Mouse (Mus musculus) heart, postnatal 4 days (tissue): ENCODE measurements at regions not wholly inside any gene's neighbourhood (a gene's known extent, or its start where the extent isn't known, plus 50 kb on each side); places are given as distances from the start of the nearest gene placed in this dataset.

Experiments
- DNase-seq: peaks from one replicate; pipeline ENCODE4 v3.0.0; 2021

DNA sequence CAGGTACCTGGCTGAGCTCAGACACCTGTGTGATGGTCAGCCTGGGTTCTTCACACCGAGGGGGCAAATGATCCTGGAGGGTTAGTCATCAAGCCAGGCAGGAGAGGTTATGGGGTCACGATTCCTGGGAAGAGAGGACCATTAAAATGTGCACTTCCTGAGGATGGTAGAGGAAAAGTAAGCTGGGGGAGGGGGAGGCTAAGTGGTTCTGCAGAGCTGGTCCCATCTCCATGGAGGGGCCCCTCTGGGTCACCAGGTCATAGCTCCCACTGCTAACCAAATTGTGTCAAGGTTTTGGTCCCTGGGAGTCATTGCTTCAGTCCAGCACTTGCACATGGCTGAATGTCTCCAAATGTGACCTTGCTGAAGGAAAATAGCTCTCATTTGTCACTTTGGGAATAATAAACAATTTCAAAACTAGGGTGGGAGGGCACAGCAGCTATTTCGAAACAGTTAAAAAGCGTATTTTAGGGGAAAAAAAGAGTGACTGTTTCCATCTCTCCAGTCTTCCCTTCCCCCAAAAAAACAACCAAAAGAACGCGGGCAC is 395.5 kb downstream of the Wdr11 start:
- DNase-seq = no peak

DNA sequence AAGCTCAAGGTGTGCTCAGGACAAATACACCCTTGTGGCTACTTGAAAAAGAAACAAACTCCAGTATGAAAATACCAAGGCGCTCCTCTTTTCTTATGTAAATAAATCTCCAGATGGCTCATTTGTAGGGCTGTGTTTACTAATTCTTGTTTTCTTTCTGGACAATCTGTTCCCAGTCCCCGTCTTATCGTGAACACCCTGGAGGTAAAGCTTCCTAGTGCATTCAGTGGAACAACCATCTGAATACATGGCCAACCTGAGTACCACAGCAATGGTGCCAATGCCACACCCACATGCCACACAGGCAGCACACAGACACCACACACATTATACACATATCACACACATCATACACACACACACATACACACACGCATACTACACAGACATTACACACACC is 396.1 kb downstream of the Wdr11 start:
- DNase-seq = no peak

DNA sequence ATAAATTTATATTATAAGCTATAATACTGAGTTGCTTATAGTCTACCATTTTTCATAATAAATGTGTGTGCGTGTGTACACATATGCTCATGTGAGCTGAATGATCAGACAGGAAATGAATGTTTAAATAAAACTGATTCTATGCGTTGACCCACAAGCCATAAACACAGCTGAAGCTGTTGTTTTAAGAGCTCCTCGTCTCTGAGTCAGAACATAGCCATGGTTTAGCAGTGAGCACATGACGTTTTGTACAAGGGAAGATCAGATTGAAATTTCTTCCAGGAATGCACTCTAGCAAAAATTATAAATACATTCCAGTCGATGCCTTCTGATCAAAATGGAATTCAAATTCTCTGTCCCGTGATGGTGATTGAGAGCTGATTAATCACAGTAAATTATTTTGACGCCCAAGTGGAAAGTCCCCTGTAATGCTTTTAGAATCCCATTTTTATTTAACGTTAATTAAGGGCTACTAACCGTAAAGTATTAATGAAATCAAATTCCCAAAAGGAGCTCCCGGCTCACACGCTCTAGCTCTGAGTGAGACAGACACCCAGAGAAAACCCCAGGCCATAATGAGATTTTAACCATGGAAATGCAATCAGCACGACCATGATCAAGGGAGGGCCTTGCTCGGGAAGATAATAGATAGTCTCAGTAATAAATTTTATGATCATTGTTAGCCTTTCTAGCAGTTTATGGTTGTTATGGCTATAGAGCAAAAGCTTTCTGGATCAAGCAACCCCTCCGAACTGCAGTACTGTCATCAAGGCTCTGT is 402.0 kb downstream of the Wdr11 start:
- DNase-seq = no peak

DNA sequence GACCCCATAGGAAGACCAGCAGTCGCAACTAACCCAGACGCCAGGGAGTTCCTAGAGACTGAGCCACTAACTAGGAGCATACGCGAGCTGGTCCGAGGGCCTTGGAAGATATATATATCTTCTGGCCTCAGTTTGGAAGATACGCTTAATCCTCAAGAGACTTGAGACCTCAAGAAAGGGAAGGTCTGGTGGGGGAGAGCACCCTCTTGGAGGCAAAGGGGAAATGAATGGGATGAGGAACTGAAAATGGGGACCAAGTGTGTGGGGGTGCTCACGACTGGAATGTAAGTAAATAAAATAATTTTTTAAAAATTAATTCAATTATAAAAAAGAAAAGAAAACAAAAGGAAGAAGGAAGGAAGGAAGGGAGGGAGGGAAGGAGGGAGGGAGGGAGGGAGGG is 403.9 kb downstream of the Wdr11 start:
- DNase-seq = no peak

DNA sequence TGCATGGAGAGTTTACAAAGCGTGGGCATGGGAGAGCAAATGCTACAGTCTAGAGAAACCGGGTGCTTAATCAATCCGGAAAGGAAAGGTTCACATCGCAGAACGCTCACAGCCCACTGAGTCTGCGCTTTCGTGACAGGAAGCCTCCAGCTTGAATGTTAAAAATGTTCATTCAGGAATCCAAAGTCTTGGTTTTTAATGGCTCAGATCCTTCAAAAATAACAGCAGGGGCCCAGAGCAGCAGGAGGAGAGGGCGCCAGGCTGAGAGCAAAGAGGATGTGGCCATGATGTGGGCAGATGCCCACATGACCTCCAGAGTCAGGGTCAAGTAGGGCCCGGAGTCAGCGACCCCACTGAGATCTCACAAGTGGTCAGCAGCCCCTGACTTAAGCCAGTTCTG is 409.4 kb downstream of the Wdr11 start:
- no peak for DNase-seq

DNA sequence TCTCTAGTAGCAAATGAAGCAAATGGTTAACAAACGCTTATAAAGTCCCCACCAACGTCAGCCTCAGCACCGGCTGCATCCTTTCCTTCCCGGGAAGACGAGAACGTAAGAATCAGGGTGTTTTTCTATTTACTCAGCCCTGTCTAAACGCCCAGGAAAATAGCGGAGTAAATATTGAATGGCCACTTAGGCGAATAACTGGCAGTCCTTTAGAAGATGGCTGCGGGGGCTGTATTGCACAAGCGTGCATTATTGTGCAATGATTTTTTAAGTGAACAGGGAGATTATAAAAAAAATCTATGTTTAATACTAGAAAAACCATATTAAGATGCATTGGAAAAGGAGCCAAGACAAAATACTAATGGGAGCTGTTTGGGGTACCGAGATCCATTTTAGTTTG is 410.3 kb downstream of the Wdr11 start:
- no peak for DNase-seq

DNA sequence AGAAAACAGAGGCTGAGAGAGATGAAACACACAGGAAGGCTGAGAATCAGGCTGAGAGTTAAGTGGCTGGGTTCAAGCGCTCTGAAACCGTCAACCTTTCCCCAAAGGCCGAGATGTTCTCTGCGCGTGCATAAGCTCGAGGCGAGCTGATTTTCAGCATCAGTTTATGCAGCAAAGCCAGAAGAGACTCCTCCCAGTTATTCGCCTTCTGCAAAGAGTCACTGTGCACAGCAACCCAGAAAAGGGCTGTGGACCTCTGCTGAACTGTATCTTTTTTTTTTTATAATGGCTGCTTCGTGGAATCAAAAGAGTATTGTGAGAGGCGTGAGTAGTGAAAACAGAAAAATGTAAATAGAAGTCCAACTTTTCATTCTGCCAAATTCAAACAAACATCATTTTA is 413.7 kb downstream of the Wdr11 start:
- no peak for DNase-seq

DNA sequence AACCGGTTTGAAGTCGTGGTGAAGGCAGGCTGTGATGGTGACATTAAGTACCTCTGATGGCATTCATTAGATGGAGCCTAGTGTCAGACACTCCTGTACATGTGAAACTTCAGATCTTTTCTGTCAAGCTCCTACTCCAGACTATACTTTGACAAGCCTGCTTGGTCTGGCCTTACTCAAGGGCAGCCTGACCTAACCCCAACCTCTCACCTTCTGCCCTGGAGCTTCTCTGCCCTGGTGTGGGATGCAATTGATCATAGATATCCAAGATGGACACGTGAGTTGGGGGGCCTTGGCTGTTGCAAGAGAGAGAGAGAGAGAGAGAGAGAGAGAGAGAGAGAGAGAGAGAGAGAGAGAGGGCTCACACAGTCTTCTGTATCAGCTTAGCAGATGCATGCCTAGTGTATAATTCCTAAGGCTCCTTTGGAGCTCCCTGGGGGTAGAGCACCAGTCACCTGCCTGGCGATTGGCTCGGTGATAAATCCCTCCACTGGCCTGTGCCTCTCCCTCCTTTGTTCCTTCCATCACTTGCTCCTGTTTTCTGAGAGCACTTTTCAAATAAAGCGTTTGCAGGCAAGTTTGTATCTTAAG is 416.4 kb downstream of the Wdr11 start:
- no peak for DNase-seq

DNA sequence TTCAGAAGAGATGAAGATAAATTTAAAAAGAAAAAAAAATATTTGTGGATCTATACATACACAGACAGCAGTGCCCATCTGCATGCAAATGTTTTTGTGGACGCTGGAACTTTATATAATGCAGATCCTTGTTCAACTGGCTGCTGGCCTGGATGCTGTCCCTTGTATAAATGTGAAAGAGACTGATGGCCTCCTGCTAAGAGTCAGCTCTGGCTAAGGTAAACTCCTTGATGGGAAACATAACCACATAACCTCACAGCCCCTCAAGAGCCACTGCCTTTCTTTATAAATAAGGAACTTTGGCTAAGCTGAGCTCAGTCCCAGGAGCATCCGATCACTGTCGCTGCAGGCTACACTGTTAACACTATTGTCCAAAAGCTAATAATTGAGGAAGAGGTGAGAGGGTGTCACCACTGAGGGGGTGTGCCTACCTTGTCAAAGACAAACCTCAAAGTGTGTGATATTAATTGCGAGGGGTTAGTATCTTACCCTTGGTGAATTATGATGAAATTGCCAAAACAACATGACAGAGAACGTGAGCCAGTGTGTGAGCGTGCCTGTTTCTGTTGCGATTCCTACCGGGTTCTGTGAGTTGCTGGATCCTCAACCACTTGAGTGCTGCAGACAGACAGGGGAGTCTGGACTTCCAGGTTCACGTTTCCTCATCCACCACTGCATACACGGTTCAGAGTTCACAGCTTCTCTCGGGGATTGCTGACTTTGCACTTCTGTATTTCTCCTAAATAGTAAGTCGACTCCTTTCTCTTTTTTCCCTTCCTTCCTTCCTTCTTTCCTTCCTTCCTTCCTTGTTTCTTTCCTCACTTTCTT is 417.1 kb downstream of the Wdr11 start:
- no peak for DNase-seq

DNA sequence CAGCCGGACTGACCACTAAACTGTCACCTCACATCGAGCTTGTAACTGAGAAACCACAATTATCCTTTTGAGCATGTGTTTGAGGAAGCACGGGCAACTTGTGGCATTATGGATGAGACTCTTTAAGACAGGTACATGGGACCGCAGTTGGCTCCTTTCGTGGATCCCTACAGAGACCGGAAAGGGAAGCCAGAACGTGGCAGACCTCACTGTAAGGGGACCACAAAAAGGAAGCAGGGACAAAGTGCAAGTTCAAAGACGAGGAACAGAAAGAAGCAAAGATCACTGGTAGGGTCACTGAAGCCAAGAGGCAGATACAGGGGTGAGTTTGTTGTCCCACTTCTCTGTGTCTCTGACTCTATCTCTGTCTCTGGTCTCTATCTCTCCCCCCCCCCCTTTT is 420.4 kb downstream of the Wdr11 start:
- no peak for DNase-seq

DNA sequence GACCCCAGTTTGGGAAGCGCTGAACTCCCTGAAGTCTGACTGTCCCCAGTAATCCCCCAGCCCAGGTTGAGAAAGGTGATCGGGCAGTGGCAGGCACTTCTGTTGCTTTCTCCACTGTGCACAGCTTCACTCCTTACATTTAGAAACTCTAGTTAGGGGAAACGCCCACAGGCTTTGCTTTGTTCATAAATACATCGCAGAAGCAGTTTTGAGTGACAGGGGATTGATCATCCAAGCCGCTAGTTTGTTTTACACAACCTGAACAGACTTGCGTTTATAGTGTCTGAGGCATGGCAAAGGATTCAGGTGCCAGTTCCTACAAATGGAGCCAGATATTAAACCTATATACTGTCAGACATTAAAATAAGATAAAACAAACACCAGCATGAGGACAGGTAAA is 421.4 kb downstream of the Wdr11 start:
- no peak for DNase-seq

DNA sequence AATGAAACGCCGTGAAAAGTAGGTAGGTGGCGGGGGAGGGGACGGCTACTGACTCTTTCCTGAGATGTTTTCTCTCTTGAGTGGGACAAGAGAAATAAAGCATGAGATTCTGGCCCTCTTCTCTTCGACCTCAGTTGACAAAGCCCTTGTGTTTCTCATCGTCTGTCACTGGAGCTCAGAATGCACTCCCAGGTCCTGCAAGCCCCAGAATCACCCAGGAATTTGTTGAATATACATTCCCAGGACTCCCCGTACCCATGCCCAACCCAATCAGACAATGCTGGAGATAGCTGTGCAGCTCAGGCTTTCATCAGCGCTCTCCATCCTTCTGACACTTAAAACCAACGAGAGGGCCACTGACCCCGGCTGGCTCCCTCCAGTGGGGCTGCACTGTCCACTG is 422.9 kb downstream of the Wdr11 start:
- no peak for DNase-seq

DNA sequence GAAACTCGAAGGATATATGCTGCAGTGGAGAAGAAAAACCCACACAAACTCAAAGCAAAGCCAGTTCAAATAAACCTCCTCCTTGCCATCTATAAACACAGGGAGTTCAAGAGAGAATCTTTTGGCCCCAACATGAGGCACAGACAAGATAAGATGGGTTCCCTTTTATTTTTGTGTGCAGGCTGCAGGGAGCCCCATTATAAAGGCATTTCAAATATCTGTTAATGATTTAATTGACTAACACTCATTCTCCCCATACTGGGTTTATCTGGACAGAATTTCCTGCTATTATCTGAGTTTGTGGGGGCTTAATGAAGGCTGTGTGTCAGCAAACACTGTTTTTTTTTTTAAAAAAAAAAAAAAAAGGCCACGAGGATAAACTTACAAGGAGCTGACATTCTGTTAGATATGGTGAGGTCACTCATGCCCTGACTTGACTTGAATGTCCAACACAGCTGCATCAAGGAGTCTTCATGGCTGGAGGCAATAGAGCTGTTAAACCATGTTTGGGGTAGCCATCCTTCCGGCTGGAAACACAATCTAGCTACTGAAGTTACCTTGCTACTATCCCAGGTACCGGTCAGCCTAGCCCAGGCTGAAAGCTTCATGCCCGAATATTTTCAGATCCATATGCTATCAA is 423.8 kb downstream of the Wdr11 start:
- no peak for DNase-seq

DNA sequence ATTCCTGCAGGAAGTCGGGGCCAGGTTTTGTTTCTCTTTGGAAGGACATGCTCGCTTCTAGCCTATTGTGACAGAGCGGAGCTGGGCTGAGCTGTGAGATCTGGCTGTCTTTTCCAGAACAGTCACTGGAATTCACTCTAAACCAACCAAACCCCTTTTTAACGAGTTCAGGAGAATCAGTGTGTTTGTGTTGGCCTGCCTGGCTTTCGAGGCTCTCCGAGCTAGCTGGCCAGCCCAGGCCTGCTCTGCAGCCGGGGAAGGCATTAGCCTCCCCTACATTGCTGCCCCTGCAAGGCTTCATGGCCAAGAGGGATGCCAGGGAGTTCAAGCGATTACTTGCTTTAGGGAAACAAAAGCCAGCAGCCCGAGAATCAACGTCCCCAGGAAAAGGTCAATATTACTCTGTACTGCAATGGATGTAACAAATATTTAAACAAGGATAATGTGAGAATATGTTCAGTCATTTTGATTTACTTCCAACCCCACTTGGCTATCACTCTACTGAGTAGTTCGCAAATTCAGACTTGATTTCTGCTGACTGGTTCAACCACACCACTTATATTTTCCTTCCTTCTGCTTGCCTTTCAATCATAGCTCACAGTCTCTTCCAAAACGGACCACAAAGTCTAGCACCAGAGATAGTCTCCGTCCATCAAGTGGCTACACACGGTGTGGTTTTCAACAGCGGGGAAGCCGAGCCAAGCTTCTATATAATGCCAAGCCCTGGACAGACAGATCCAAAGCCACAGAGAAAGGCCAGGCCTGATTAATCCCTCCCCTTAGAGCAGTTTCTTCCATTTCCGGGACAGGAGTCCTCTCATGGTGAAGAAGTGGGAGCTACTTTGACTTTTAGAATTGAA is 424.6 kb downstream of the Wdr11 start:
- peak; percentile 17 for DNase-seq

DNA sequence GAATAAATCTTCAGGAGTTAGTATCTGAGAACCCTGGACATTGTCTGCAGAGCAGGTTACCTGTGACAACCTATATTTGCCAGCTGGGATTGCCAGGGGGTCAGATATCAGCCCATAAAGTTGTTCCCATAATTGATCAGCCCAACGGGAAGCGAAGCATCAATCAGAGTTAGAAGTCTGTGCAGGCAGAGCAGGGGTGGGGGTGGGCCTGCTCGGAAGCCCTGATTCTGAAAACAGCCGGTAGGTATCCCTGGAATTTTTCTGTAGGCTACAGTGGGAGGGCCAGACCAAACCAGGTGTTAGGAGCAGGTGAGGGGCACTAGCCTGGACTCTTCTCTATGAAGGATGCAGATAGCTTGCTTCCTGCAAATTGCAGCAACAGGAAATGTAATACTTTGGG is 427.2 kb downstream of the Wdr11 start:
- DNase-seq = no peak

DNA sequence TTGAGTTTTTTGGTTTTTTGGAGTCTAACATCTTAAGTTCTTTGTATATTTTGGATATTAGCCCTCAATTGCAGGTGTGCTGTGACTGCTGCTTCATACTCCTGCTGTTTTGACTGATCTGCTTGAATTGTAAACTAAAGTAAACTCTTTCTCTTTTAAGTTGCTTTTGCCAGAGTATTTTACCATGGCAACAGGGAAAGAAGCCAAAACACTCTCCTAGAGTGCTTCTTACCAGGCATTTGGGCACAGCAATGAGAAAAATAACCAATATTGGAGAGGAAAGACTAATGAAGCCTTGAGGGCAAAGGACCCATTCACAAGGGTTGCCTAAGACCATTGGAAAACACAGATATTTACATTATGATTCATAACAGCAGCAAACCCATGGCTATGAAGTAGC is 437.3 kb downstream of the Wdr11 start:
- DNase-seq = no peak

DNA sequence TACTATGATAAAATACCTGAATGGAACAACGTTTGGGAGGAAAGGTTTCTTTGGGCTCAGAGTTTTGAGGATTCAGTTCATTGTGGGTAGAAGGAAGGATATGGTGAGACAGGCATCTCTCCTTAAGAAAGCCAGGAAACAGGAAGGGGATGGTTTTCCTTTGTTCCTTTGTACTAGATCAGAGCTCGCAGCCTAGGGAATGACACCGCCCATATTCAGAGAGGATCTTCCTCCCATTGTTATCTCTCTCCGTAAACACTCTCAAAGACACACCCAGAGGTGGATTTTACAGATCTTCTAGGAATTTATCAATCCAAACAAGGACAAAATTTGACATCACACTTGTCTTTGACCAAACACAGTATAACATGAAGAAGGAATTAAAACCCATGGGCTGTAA is 439.0 kb downstream of the Wdr11 start:
- no peak for DNase-seq

DNA sequence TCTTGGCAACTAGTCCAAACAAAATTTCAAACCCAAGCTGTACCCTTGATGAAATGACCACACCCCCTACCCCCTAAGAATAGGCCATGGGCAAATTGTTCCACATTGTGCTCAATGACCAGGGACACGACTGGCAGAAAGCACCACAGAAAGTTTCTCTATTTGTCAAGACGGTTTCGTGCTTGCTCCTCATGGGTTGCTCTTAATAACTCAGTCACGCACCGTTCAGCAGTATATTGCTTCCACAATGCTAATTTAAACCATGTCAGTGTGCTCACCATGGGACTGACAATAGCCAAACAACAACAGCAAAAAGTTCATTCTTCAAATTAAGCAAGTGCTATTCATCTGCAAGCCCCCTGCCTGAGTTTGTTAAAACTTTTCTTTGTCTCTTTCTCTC is 444.6 kb downstream of the Wdr11 start:
- DNase-seq = no peak

DNA sequence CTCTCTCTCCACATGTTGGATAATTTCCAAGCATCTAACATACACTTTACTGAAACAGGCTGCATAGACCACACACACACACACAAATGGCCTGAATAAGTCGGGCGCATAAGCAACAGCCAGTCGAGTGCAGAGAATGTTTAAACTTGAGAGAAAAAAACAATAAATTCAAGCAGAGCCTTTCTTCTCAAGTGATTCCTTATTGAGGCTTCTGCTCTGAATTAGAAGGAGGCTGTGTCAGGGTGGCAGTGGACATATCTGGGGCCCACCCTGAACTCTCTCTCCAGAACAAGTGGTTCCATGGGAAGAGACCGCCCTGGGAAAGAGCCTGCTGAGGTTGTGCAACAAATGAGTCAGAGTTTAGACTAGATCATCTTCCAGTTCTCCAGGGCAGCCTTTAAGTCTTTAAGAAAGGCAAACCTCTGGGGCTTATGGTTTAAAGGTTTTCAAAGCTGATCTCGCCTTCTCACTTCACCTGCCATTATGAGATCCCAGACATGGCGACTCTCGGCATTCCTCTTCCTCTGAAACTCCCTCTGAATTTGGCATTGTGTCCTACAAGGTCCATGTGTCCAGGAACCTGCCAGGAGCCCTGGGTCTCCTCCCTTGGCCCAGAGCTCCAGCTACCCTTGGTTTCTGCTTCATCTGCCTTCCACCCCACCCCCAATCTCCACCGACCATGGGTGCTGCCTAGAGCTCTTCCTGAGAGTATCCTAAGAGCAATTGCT is 445.3 kb downstream of the Wdr11 start:
- no peak for DNase-seq

DNA sequence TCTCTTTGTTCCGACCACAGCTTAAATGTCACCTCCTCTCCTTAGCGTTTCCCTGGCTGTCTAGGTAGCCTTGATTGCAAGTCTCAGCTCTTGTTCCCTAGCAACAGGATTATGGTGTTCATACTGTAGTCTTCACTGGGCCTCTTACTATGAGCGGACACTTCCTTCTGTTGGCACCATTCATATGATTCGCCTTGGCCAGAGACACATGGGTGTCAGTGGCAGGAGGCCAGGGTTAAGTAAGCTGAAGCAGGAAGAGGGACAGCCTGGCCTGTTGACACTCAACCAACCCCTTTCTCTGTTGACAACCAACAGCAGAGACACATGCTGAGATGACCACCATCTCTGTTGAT is 445.9 kb downstream of the Wdr11 start:
- no peak for DNase-seq

DNA sequence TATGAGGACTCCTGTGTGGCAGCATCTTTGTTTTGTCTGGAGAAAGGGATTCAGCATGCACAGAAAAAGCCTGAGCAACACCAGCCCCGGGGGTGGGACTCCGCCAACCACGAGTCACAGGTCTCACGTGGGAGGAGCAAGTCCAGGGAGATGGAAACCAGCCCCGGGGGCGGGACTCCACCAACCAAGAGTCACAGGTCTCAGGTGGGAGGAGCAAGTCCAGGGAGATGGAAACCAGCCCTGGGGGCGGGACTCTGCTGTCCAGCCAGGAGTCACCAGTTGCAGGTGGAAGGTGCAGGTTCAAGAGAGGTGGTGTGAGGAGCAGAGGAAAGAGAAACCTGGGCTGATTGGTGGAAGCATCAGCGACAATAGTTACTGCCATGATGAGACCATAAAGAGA is 448.9 kb downstream of the Wdr11 start:
- DNase-seq = no peak
